Mouse (Mus musculus): ENCODE measurements at regions not wholly inside any gene's neighbourhood (a gene's known extent, or its start where the extent isn't known, plus 50 kb on each side); places are given as distances from the start of the nearest gene placed in this dataset.

- TF ChIP-seq CTCF (IDR thresholded peaks at IDR 0.05; ENCODE audit: extremely low read depth, insufficient read length, insufficient replicate concordance, low read depth, low read length) = no peak
- no peak for TF ChIP-seq POLR2A (IDR thresholded peaks at IDR 0.05; ENCODE audit: low read depth, low read length)
These were observed 81.5 kb downstream of the En1 start for GRCm38 (mm10) chr1:120683532-120684245.

Measured in small intestine, adult 2 months (tissue).